In genomic region chr6:114890411-114891115, GRCm38 (mm10) we compare ENCODE assay signal across 9 mouse cellular contexts.
DNase-seq lines count a peak whose midpoint lies in the region; ATAC-seq and TF ChIP-seq lines count a peak whose summit lies in the region.
"Had no signal": no experiment of that assay in that cellular context is flagged by ENCODE, and none has a peak within 500 bp of the region (broad histone marks: within the 10 kb centered on the region; RNA-seq: fewer than 3 reads in every experiment).

No protein-coding gene starts in this region.

- no peaks in the 10 kb centered on the region for H3K9me3 ChIP-seq in kidney, embryonic 14.5 days (ENCODE audit: control insufficient read depth, low read length)
- H3K9me3 ChIP-seq in forebrain, embryonic 12.5 days = no peaks in the 10 kb centered on the region
- no peaks in the 10 kb centered on the region for H3K9me3 ChIP-seq in heart, embryonic 16.5 days (replicated peaks; ENCODE audit: control insufficient read depth, low read length)
- H3K9me3 ChIP-seq in liver, embryonic 13.5 days (replicated peaks) = no peaks in the 10 kb centered on the region

- no peak for TF ChIP-seq CTCF in olfactory bulb, adult 2 months (IDR thresholded peaks at IDR 0.05; ENCODE audit: insufficient read depth, low read depth, low read length)

- ATAC-seq in kidney, embryonic 14.5 days (ENCODE audit: low FRiP score, low TSS enrichment) = no peak
- ATAC-seq in forebrain, embryonic 12.5 days (ENCODE audit: low FRiP score) = no peak
- ATAC-seq in heart, embryonic 16.5 days (replicated peaks; ENCODE audit: extremely low read depth, insufficient read depth, low FRiP score) = peak; percentile 38
- ATAC-seq in liver, embryonic 13.5 days (ENCODE audit: low read depth) = no peak

- DNase-seq in kidney, adult 11 months = peak; percentile 92
- peak; percentile 74 to 81 for DNase-seq in kidney, postnatal 4 days
- no peak for DNase-seq in liver, embryonic 13.5 days
- DNase-seq in natural killer cell, adult 2 months (ENCODE audit: low spot score in 2 of 2) = no peak

- H3K27ac ChIP-seq in kidney, embryonic 14.5 days (ENCODE audit: low read depth, low read length) = no peak overlapping the region
- H3K27ac ChIP-seq in forebrain, embryonic 12.5 days = peak overlapping the region; percentile 81
- H3K27ac ChIP-seq in heart, embryonic 16.5 days (ENCODE audit: low read length) = peak overlapping the region; percentile 91
- H3K27ac ChIP-seq in liver, embryonic 13.5 days = peak overlapping the region; percentile 23; the same call in 1 of the 2 replicates
- peak overlapping the region; percentile 62; the same call in 1 of the 2 replicates for H3K27ac ChIP-seq in olfactory bulb, adult 2 months (ENCODE audit: insufficient read depth, low read depth, low read length)

- no peak overlapping the region for H3K4me3 ChIP-seq in kidney, embryonic 14.5 days (ENCODE audit: low read length)
- H3K4me3 ChIP-seq in forebrain, embryonic 12.5 days (replicated peaks) = no peak overlapping the region
- H3K4me3 ChIP-seq in heart, embryonic 16.5 days (ENCODE audit: low read length) = 0 out of 2 replicates have a peak overlapping the region, but pooled peaks have one; percentile 5
- no peak overlapping the region for H3K4me3 ChIP-seq in liver, embryonic 13.5 days (replicated peaks)
- H3K4me3 ChIP-seq in olfactory bulb, adult 2 months (ENCODE audit: insufficient read depth, low read depth, low read length) = no peak overlapping the region

- no peaks in the 10 kb centered on the region for H3K27me3 ChIP-seq in kidney, embryonic 14.5 days (ENCODE audit: control insufficient read depth, insufficient read depth, low read length)
- H3K27me3 ChIP-seq in forebrain, embryonic 12.5 days = no peaks in the 10 kb centered on the region
- no peaks in the 10 kb centered on the region for H3K27me3 ChIP-seq in heart, embryonic 16.5 days (ENCODE audit: control insufficient read depth, insufficient read depth, low read length)
- H3K27me3 ChIP-seq in liver, embryonic 13.5 days = no peaks in the 10 kb centered on the region
- H3K27me3 ChIP-seq: CH12.LX had no signal

- no peak overlapping the region for H3K4me2 ChIP-seq in kidney, embryonic 14.5 days (replicated peaks; ENCODE audit: low read depth, low read length)
- H3K4me2 ChIP-seq in forebrain, embryonic 12.5 days = peak overlapping the region; percentile 29
- peak overlapping the region; percentile 47 for H3K4me2 ChIP-seq in heart, embryonic 16.5 days (ENCODE audit: low read depth, low read length)
- H3K4me2 ChIP-seq in liver, embryonic 13.5 days = no peak overlapping the region; the same call in 1 of the 2 replicates

- WGBS in kidney, embryonic 14.5 days = 61% methylated on average over 19 of the region's 19 CpGs
- WGBS in forebrain, embryonic 12.5 days = 46% methylated on average over 19 of the region's 19 CpGs
- 24% methylated on average over 19 of the region's 19 CpGs for WGBS in heart, embryonic 16.5 days
- 60% methylated on average over 19 of the region's 19 CpGs for WGBS in liver, embryonic 13.5 days (ENCODE audit: insufficient replicate concordance)
- WGBS in olfactory bulb, adult 2 months = 45% methylated on average over 19 of the region's 19 CpGs

- H3K9ac ChIP-seq in kidney, embryonic 14.5 days (ENCODE audit: low read depth, low read length) = no peak overlapping the region
- H3K9ac ChIP-seq in forebrain, embryonic 12.5 days = 0 out of 2 replicates have a peak overlapping the region, but pooled peaks have one; percentile 8
- peak overlapping the region; percentile 27; the same call in 1 of the 2 replicates for H3K9ac ChIP-seq in heart, embryonic 16.5 days (ENCODE audit: low read length)
- H3K9ac ChIP-seq in liver, embryonic 13.5 days = no peak overlapping the region

- peaks cover 65% of the 10 kb centered on the region for H3K4me1 ChIP-seq in kidney, embryonic 14.5 days (ENCODE audit: control insufficient read depth, insufficient read depth, low read length)
- H3K4me1 ChIP-seq in forebrain, embryonic 12.5 days = peaks cover 83% of the 10 kb centered on the region
- H3K4me1 ChIP-seq in heart, embryonic 16.5 days (ENCODE audit: control insufficient read depth, insufficient read depth, low read length) = peaks cover 79% of the 10 kb centered on the region
- H3K4me1 ChIP-seq in liver, embryonic 13.5 days (replicated peaks) = peaks cover 84% of the 10 kb centered on the region
- H3K4me1 ChIP-seq in olfactory bulb, adult 2 months (ENCODE audit: control insufficient read depth, insufficient read depth, low read length) = peaks cover 64% of the 10 kb centered on the region

- peaks cover 21% of the 10 kb centered on the region; the same call in 1 of the 2 replicates for H3K36me3 ChIP-seq in kidney, embryonic 14.5 days (ENCODE audit: control insufficient read depth, insufficient read depth, low read length)
- H3K36me3 ChIP-seq in forebrain, embryonic 12.5 days (replicated peaks) = 0 out of 2 replicates have a peak, but pooled peaks cover 17% of the 10 kb centered on the region
- peaks cover 7% of the 10 kb centered on the region; the same call in 1 of the 2 replicates for H3K36me3 ChIP-seq in heart, embryonic 16.5 days (ENCODE audit: control insufficient read depth, insufficient read depth)
- peaks cover 23% of the 10 kb centered on the region for H3K36me3 ChIP-seq in liver, embryonic 13.5 days

- no peak for TF ChIP-seq POLR2A in olfactory bulb, adult 2 months (IDR thresholded peaks at IDR 0.05; ENCODE audit: insufficient read depth, low read depth, low read length)

Comparison
In these comparisons a context has a peak if more than half of its experiments do, and no peak if none do; other contexts are left out.
1. DNase-seq: peak in kidney, adult 11 months (single experiment) and kidney, postnatal 4 days (2 of 2); none in liver, embryonic 13.5 days (single experiment) and natural killer cell, adult 2 months (0 of 2).
2. H3K4me2 ChIP-seq: peak in forebrain, embryonic 12.5 days (single experiment) and heart, embryonic 16.5 days (single experiment); none in kidney, embryonic 14.5 days (single experiment) and liver, embryonic 13.5 days (single experiment).
3. H3K9ac ChIP-seq: peak in forebrain, embryonic 12.5 days (single experiment) and heart, embryonic 16.5 days (single experiment); none in kidney, embryonic 14.5 days (single experiment) and liver, embryonic 13.5 days (single experiment).